Mouse (Mus musculus) megakaryocyte, embryonic 14.5 days (primary cell): ENCODE measurements around the gene Ahnak2. TPM values are rescaled to one million over a fixed set of nuclear protein-coding genes. Genes with fewer than 3 reads are reported as not detected.

Experiments used
- H3K27me3 ChIP-seq: replicated peaks from 2 replicates; pipeline ENCODE3; 2012; ENCODE audit warnings: inconsistent platforms
- H3K36me3 ChIP-seq: replicated peaks from 2 replicates; pipeline ENCODE3; 2012; ENCODE audit warnings: low read length, inconsistent platforms, mixed read lengths
- H3K4me1 ChIP-seq: 2 replicates; pipeline ENCODE4 v1.6.1; 2012; ENCODE audit warnings: inconsistent platforms
- H3K4me3 ChIP-seq: replicated peaks from 2 replicates; pipeline ENCODE3; 2012; ENCODE audit warnings: moderate library complexity, mild to moderate bottlenecking, inconsistent platforms
- H3K9me3 ChIP-seq: 2 replicates; pipeline ENCODE4 v1.6.1; 2012; ENCODE audit warnings: inconsistent platforms
- FLI1 ChIP-seq: IDR thresholded peaks from 2 replicates; pipeline ENCODE4 v1.6.1; 2012; ENCODE audit warnings: low read length, inconsistent platforms, mixed read lengths
- GATA1 ChIP-seq: IDR thresholded peaks from 3 replicates; pipeline ENCODE4 v1.6.1; 2012; ENCODE audit warnings: mixed read lengths, low read length, inconsistent platforms, borderline replicate concordance
- polyA plus RNA-seq: library from polyadenylated mRNA; stranded (reverse); fragments of >175 nt; gene quantifications from 2 replicates; pipeline ENCODE4 v1.2.3, GENCODE M21; 2012; ENCODE audit warnings: low replicate concordance; ENCODE audit not compliant: insufficient read depth

Ahnak2 gene
- polyA plus RNA-seq, 1 experiment, result 3.3 TPM

DNA sequence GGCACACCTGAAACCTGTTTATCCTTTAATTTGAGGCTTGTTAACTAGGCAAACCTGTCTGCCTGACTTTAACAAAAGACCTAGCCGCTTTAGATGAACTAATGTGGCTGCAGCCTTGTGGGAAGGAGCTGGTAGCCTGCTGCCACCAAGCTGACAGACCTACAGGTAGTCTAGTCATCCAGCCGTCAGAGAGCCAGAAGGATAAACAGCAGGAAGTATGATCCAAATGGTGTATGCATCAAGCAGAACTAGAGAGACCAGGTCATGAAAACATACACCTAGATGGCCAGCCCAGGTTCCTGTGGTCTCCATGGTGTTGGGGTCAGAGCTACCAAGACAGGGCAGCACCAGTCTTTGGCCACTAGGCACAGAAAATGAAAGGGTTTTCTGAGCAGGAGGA lies 32.6 kb upstream of the Ahnak2 start:
- peaks cover 14% of the 10 kb centered on the region for H3K9me3 ChIP-seq
- peaks cover 22% of the 10 kb centered on the region for H3K4me1 ChIP-seq
- peaks cover 7% of the 10 kb centered on the region for H3K36me3 ChIP-seq
- no peak for TF ChIP-seq GATA1
- TF ChIP-seq FLI1, result no peak
- H3K27me3 ChIP-seq, result peaks cover 8% of the 10 kb centered on the region
- H3K4me3 ChIP-seq, result no peak overlapping the region

DNA sequence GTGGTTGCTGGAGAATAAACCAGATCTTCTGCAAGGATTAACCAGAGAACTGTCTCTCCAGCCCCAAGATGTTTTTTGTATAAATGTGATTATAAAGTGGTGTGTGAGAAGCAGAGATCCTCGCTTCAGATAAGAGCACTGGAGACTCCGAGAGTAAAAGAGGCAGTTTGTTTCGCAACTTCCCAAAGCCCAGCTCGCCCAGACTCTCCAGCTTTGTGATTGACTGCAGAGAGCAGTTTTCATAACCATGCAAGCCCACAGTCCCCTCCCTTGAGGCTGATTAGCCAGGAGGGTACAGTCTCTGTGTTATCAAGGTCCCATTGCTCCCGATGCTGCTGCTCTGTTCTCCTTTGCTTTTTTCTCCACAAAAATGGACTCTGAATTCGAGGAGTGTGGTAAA lies 31.1 kb upstream of the Ahnak2 start:
- peaks cover 7% of the 10 kb centered on the region for H3K36me3 ChIP-seq
- TF ChIP-seq GATA1 (no peak; the same call in 2 of the 3 replicates), FLI1 (no peak)
- no peaks in the 10 kb centered on the region for H3K9me3 ChIP-seq
- H3K27me3 ChIP-seq, result peaks cover 6% of the 10 kb centered on the region
- H3K4me3 ChIP-seq, result peak overlapping the region; percentile 83
- peaks cover 25% of the 10 kb centered on the region for H3K4me1 ChIP-seq

DNA sequence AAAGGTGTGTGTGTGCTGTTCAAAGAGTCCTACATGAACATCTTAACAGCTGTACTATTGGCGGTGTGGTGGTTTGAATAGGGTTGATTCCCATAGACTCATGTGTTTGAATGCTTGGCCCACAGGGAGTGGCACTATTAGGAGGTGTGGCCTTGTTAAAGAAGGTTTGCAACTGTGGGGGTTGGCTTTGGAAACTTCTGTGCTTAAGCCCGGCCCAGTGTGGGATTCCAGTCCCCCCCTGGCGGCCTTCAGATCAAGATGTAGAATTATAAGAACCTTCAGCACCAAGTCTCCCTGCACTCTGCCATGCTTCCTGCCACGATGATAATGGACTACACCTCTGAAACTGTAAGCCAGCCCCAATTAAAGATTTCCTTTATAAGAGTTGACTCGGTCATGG lies 30.0 kb upstream of the Ahnak2 start:
- Histone ChIP-seq H3K4me1 (peaks cover 35% of the 10 kb centered on the region), H3K9me3 (no peaks in the 10 kb centered on the region), H3K36me3 (peaks cover 12% of the 10 kb centered on the region), H3K4me3 (no peak overlapping the region), H3K27me3 (peaks cover 3% of the 10 kb centered on the region)
- no peak for TF ChIP-seq GATA1
- no peak for TF ChIP-seq FLI1

DNA sequence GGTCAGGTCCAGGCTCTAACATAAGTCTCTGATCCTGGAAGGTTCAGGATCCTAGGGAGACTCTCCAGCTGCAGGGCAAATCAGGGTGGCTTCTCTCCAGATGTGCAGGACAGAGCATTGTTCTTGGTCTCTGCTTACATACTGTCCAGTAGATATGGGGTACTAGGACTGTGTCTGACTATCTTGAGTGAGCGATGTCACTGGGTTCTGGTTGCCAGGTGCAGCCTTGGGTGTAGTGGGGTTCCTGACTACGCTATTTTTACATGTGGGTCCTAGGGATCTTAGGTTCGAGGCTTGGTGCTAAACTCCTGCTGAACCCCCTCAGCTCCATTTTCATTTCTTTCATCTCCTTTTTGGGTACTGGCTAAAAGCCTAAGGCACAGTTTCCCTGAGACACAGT lies 28.1 kb upstream of the Ahnak2 start:
- peak overlapping the region; percentile 98 for H3K4me3 ChIP-seq
- peaks cover 29% of the 10 kb centered on the region for H3K36me3 ChIP-seq
- TF ChIP-seq GATA1, result no peak
- no peak for TF ChIP-seq FLI1
- no peaks in the 10 kb centered on the region for H3K9me3 ChIP-seq
- H3K27me3 ChIP-seq, result peaks cover 3% of the 10 kb centered on the region
- peaks cover 53% of the 10 kb centered on the region for H3K4me1 ChIP-seq

DNA sequence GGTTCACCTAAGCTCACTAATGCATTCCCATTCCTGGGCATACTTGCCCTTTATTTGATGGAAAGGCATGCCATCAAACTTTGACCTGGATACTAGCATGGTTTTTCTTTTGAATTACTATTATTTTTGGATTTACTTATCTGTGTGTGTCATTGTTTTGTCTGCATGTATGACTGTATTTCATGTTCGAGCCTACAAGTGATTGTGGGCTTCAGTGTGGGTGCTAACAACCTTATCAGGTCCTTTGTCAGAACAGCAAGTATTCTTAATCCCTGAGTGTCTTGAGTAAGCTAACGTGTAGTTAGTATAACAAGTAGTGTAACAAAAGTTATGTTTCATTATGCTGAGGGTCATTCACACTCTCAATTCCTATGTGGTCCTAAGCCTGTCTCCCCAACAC lies 27.7 kb upstream of the Ahnak2 start:
- H3K4me1 ChIP-seq, result peaks cover 57% of the 10 kb centered on the region
- TF ChIP-seq GATA1 (no peak), FLI1 (no peak)
- H3K36me3 ChIP-seq, result peaks cover 31% of the 10 kb centered on the region
- H3K4me3 ChIP-seq, result peak overlapping the region; percentile 98
- H3K27me3 ChIP-seq, result peaks cover 3% of the 10 kb centered on the region
- no peaks in the 10 kb centered on the region for H3K9me3 ChIP-seq

DNA sequence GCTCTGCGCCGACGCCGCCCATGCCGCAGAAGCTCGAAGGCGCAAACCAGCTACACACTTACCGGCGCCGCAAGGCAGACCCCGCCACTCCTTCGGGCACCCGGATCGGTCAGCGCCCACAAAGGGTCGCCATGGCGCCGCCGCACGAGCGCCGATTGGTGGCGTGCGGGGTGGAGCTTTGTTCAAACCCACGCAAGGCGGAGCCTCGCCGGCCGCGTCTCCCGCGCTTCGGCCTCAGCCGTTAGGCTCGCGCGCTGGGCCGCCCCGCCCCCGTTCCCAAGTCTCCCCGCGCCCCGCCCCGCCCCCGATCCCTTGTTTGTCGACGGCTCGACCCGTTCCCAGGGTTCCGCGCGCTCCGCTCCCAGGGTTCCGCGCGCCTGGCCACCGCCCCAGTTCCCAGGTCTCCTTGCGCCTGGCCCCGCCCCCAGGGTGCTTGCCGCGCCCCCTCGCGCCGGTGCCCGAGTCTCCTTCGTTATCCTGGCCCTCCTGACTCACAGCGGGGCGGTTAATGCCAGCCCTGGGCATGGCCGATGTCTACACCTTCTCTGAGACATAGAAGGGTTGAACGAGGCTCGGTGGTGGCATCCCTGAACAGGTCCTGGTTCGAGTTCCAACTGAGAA lies 26.9 kb upstream of the Ahnak2 start, which contains the start of gene Cdca4:
TSS of gene Cdca4 (minus strand) at position 180 of the 621 bp plus-strand sequence.
- H3K36me3 ChIP-seq, result peaks cover 39% of the 10 kb centered on the region
- H3K4me3 ChIP-seq, result peak within 1 kb of the TSS; percentile 98
- H3K4me1 ChIP-seq, result peaks cover 62% of the 10 kb centered on the region
- no peaks in the 10 kb centered on the region for H3K27me3 ChIP-seq
- H3K9me3 ChIP-seq, result no peaks in the 10 kb centered on the region
- TF ChIP-seq FLI1 (no peak), GATA1 (no peak)

DNA sequence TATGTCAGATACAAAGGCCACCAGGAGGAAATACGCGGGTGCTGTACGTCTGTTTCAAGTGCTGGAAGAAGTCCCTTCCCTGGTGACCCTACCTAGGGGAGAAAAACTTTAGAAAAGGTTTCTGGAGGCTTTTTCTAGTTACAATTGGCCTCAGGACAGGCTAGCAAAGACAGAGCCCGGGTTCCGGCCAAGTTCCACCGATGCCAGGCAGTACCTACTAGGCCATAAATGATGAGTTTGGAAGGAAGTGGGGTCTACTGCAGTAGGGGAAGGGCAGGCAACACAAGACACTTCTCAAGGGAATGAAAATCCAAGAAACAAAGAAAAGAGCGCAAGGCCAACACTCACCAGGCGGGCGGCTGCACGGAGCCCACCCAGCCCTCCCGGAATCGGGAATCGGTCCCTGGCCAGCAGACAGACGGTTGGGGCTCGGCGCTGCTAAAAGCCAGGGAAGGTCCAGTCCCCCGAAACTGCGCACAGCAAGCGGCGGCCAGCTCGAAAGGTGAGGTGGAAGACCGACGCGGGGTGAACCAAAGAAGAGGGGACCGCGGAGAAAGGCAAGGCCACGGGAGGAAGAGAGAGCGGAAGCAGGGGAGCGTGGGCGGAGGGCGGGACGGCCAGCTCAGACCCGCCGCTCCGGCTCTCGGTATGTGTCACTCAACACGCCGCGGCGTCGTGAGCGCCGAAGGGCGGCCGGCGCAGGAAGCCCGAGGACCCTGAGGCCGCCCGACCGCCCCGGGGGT lies 26.2 kb upstream of the Ahnak2 start:
- Histone ChIP-seq H3K4me3 (peak overlapping the region; percentile 98), H3K36me3 (peaks cover 45% of the 10 kb centered on the region), H3K9me3 (no peaks in the 10 kb centered on the region), H3K27me3 (no peaks in the 10 kb centered on the region), H3K4me1 (peaks cover 67% of the 10 kb centered on the region)
- no peak for TF ChIP-seq FLI1
- TF ChIP-seq GATA1, result no peak

DNA sequence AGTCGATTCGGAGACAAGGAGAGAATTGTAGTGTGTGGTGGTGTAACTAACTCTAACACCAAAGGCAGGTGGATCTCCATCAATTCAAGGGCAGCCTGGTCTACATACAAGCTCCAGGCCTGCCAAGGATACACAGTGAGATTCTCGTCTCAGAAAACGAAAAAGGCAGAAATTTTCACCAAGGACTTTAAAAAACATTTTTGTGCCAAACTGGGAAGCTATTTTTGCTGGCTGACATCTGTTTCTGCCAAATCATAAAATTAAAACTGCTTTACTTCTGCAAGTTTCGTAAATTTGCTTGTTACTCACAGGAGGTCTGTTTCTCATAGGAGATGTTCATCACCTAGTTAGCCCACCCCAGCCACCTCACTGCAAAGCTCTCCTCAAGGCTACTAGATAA lies 23.4 kb upstream of the Ahnak2 start:
- TF ChIP-seq FLI1, result no peak
- no peak for TF ChIP-seq GATA1
- no peaks in the 10 kb centered on the region for H3K27me3 ChIP-seq
- H3K36me3 ChIP-seq, result peaks cover 61% of the 10 kb centered on the region
- peak overlapping the region; percentile 47 for H3K4me3 ChIP-seq
- peaks cover 83% of the 10 kb centered on the region for H3K4me1 ChIP-seq
- no peaks in the 10 kb centered on the region for H3K9me3 ChIP-seq

DNA sequence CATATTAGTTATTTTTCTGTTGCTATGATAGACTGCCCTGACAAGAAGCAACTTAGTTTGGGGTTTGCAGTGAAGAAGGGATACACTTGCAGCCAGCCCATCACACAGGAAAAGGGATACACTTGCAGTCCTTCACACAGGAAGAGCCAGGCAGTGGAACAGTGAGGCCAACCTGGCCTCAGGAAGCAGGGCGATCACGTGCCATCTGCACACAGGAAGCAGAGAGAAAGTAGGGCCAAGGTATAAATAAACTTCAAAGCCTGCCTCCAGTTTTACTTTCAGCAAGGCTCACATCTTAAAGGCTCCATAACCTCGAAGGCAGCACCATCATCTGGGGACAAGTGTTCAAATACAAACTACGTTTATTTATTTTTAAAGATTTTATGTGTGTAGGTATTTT lies 20.8 kb upstream of the Ahnak2 start:
- Histone ChIP-seq H3K36me3 (peaks cover 88% of the 10 kb centered on the region), H3K27me3 (no peaks in the 10 kb centered on the region), H3K4me1 (peaks cover 79% of the 10 kb centered on the region), H3K9me3 (no peaks in the 10 kb centered on the region), H3K4me3 (peak overlapping the region; percentile 80)
- TF ChIP-seq GATA1 (no peak), FLI1 (no peak)

DNA sequence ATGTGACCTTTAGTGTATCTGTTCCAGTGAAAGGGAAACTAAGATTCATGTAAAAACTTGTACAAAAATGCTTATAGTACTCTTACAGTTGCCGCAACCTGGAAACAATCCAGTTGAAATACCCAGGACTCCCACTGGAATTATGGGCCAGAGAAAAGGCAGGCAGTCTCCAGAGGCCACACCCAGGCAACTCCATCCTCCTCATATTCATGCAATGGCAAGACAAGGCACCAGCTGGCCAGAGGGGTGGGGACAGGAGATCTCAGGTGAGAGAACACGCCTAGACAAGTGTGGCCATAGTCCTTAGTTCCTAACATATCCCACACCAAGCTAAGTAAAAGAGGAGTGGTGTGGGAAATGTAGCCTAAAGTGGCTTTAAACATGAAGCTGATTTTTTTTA lies 20.2 kb upstream of the Ahnak2 start:
- H3K36me3 ChIP-seq, result peaks cover 91% of the 10 kb centered on the region
- no peaks in the 10 kb centered on the region for H3K27me3 ChIP-seq
- H3K9me3 ChIP-seq, result no peaks in the 10 kb centered on the region
- H3K4me3 ChIP-seq, result peak overlapping the region; percentile 59
- no peak for TF ChIP-seq FLI1
- TF ChIP-seq GATA1, result no peak
- H3K4me1 ChIP-seq, result peaks cover 73% of the 10 kb centered on the region

DNA sequence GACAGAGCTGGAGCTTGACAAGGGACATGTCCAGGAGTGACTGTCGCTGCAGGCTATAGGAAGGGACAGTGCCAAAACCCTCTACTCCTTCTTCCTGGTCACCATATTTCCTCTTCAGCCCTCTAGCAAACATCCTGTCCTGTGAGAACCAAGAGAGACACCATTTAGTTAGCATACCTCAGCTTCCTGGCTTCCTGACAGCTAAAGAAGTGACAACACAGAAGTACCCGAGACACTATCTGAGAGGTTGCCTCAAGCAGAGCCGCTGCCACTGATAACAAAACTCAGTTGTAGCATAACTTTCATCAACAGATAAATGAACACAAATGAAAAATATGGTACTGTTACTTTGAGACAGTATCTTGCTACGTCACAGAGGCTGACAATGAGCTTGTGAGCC lies 19.5 kb upstream of the Ahnak2 start:
- no peaks in the 10 kb centered on the region for H3K27me3 ChIP-seq
- peak overlapping the region; percentile 48 for H3K4me3 ChIP-seq
- peaks cover 91% of the 10 kb centered on the region for H3K36me3 ChIP-seq
- TF ChIP-seq FLI1, result no peak
- TF ChIP-seq GATA1, result no peak
- no peaks in the 10 kb centered on the region for H3K9me3 ChIP-seq
- H3K4me1 ChIP-seq, result peaks cover 66% of the 10 kb centered on the region
